Mouse (Mus musculus) cortical plate, adult 2 months (tissue): ENCODE results near the gene Wdr95. TPM values are rescaled to one million over a fixed set of nuclear protein-coding genes. Genes with fewer than 3 reads are reported as not detected.

Experiments used
- H3K27ac ChIP-seq: fragments of 200-500 bp; 2 replicates; pipeline ENCODE4 v1.5.1; 2012; ENCODE audit warnings: low read length, control low read depth, inconsistent platforms; ENCODE audit not compliant: insufficient read depth
- H3K4me1 ChIP-seq: fragments of 200-500 bp; 2 replicates; pipeline ENCODE4 v1.6.1; 2011; ENCODE audit warnings: low read length; ENCODE audit not compliant: control insufficient read depth, insufficient read depth
- H3K4me3 ChIP-seq: fragments of 200-500 bp; 2 replicates; pipeline ENCODE4 v1.5.1; 2011; ENCODE audit warnings: mild to moderate bottlenecking, low read length, control low read depth; ENCODE audit not compliant: insufficient read depth
- CTCF ChIP-seq: fragments of 200-500 bp; IDR thresholded peaks from 2 replicates; pipeline ENCODE4 v1.5.1; 2011; ENCODE audit warnings: mild to moderate bottlenecking, control low read depth, low read length; ENCODE audit not compliant: insufficient read depth; ENCODE audit errors: extremely low read depth
- POLR2A ChIP-seq: fragments of 200-500 bp; IDR thresholded peaks from 2 replicates; pipeline ENCODE4 v1.6.1; 2011; ENCODE audit warnings: mild to moderate bottlenecking, low read length, control low read depth; ENCODE audit not compliant: insufficient read depth; ENCODE audit errors: extremely low read depth
- polyA plus RNA-seq: library from polyadenylated mRNA; depleted of rRNA; stranded (reverse); fragments of >200 nt; gene quantifications from 2 replicates; pipeline ENCODE4 v1.2.3, GENCODE M21; 2012; rRNA removed

The Wdr95 gene
- polyA plus RNA-seq, 1 experiment: 1.3 TPM

GRCm38 (mm10) chr5:149648895-149649406, 120.5 kb downstream of the Wdr95 start:
- no peak overlapping the region for H3K27ac ChIP-seq
- H3K4me1 ChIP-seq: peaks cover 4% of the 10 kb centered on the region
- TF ChIP-seq POLR2A: no peak
- TF ChIP-seq CTCF: no peak
- H3K4me3 ChIP-seq: no peak overlapping the region

- Histone ChIP-seq H3K4me3 (no peak overlapping the region), H3K27ac (no peak overlapping the region), H3K4me1 (peaks cover 4% of the 10 kb centered on the region)
- TF ChIP-seq POLR2A (no peak), CTCF (no peak)
Observed at GRCm38 (mm10) chr5:149649499-149650178, 121.2 kb downstream of the Wdr95 start.

GRCm38 (mm10) chr5:149650179-149650553, 121.7 kb downstream of the Wdr95 start:
- Histone ChIP-seq H3K27ac (no peak overlapping the region), H3K4me3 (no peak overlapping the region), H3K4me1 (peaks cover 4% of the 10 kb centered on the region)
- TF ChIP-seq POLR2A (no peak), CTCF (no peak)

GRCm38 (mm10) chr5:149655636-149656035, 127.2 kb downstream of the Wdr95 start:
- TF ChIP-seq CTCF (no peak), POLR2A (no peak)
- H3K27ac ChIP-seq: no peak overlapping the region
- H3K4me3 ChIP-seq: no peak overlapping the region
- H3K4me1 ChIP-seq: no peaks in the 10 kb centered on the region

- TF ChIP-seq CTCF (no peak), POLR2A (no peak)
- Histone ChIP-seq H3K27ac (no peak overlapping the region), H3K4me1 (no peaks in the 10 kb centered on the region), H3K4me3 (no peak overlapping the region)
Observed at GRCm38 (mm10) chr5:149658022-149658421, 129.5 kb downstream of the Wdr95 start.

GRCm38 (mm10) chr5:149658741-149659413, 130.4 kb downstream of the Wdr95 start:
- TF ChIP-seq POLR2A (no peak), CTCF (no peak)
- H3K4me1 ChIP-seq: no peaks in the 10 kb centered on the region
- no peak overlapping the region for H3K4me3 ChIP-seq
- no peak overlapping the region for H3K27ac ChIP-seq

- Histone ChIP-seq H3K4me3 (no peak overlapping the region), H3K4me1 (no peaks in the 10 kb centered on the region), H3K27ac (no peak overlapping the region)
- TF ChIP-seq POLR2A (no peak), CTCF (no peak)
Observed at GRCm38 (mm10) chr5:149659414-149659780, 130.9 kb downstream of the Wdr95 start.

- Histone ChIP-seq H3K27ac (no peak overlapping the region), H3K4me3 (no peak overlapping the region), H3K4me1 (no peaks in the 10 kb centered on the region)
- TF ChIP-seq CTCF (no peak), POLR2A (no peak)
Observed at GRCm38 (mm10) chr5:149661428-149661827, 132.9 kb downstream of the Wdr95 start.

Other genes with a start within 250 kb of the Wdr95 start
- gene Medag, start 116.9 kb upstream of the Wdr95 start, polyA plus RNA-seq: 10.0 and 10.5 TPM in 2 replicates
- 0.29 and 1.3 TPM in 2 replicates for gene Tex26, start 89.0 kb upstream of the Wdr95 start, polyA plus RNA-seq
- 209 and 217 TPM in 2 replicates for gene Hsph1, start 107.7 kb downstream of the Wdr95 start, polyA plus RNA-seq
- 14.2 and 17.0 TPM in 2 replicates for gene B3glct, start 149.6 kb downstream of the Wdr95 start, polyA plus RNA-seq